Mouse (Mus musculus) limb, embryonic 10.5 days (tissue): ENCODE measurements around the gene Tanc1. TPM values are rescaled to one million over a fixed set of nuclear protein-coding genes. Genes with fewer than 3 reads are reported as not detected.

Source experiments
- DNase-seq: peaks from one replicate; pipeline ENCODE4 v3.0.0-alpha.2; 2017; ENCODE audit warnings: low spot score
- H3K27ac ChIP-seq: fragments of 300-500 bp; sonication (generic); 2 replicates; pipeline ENCODE4 v1.5.1; 2016; ENCODE audit warnings: mild to moderate bottlenecking
- H3K27me3 ChIP-seq: fragments of 300-500 bp; sonication (generic); 2 replicates; pipeline ENCODE4 v1.6.1; 2016; ENCODE audit warnings: low read depth, mild to moderate bottlenecking; ENCODE audit not compliant: poor library complexity, severe bottlenecking
- H3K36me3 ChIP-seq: fragments of 300-500 bp; sonication (generic); 2 replicates; pipeline ENCODE4 v1.6.1; 2016; ENCODE audit warnings: mild to moderate bottlenecking, moderate library complexity
- H3K4me1 ChIP-seq: fragments of 300-500 bp; sonication (generic); 2 replicates; pipeline ENCODE4 v1.6.1; 2016
- H3K4me3 ChIP-seq: fragments of 300-500 bp; sonication (generic); 2 replicates; pipeline ENCODE4 v1.5.1; 2016; ENCODE audit warnings: mild to moderate bottlenecking, moderate library complexity
- H3K9me3 ChIP-seq: fragments of 300-500 bp; sonication (generic); replicated peaks from 2 replicates; pipeline ENCODE4 v1.6.1; 2016; ENCODE audit warnings: mild to moderate bottlenecking
- WGBS: fragments of 180-500 bp; shearing (Covaris S2); methylation state at CpG from one replicate; pipeline ENCODE4 v1.1.7; 2016; 5-methylcytosine and 5-hydroxymethylcytosine counted together
- polyA plus RNA-seq: library from polyadenylated mRNA; unstranded; fragments of >200 nt; fragmentation: Nextera tagmentation; extraction: Ambion mirVana; gene quantifications from 2 replicates; pipeline ENCODE4 v1.2.1, GENCODE M21; 2016

Tanc1 gene
- polyA plus RNA-seq, 1 experiment from 2014 or later, result 85.4 TPM

DNA sequence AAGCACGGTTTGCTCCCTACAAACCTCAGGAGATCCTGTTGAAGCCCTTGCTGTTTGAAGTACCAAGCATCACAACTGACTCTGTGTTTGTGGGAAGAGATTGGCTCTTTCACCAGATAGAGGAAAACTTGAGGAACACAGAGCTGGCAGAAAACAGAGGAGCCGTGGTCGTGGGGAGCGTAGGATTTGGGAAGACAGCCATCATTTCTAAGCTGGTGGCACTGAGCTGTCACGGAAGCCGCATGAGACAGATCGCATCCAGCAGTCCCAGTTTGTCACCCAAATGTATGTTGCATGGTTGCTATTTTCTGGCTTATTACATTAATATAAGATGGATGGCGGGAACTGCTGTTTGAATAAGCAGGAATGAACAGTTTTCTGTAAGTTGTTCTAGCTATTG, 179.8 kb downstream of the Tanc1 start:
- Histone ChIP-seq H3K4me3 (no peak overlapping the region), H3K27ac (no peak overlapping the region), H3K36me3 (peaks cover 91% of the 10 kb centered on the region), H3K9me3 (no peaks in the 10 kb centered on the region), H3K4me1 (no peaks in the 10 kb centered on the region), H3K27me3 (no peaks in the 10 kb centered on the region)
- 93% methylated on average over 8 of the region's 8 CpGs for WGBS
- DNase-seq, result no peak

DNA sequence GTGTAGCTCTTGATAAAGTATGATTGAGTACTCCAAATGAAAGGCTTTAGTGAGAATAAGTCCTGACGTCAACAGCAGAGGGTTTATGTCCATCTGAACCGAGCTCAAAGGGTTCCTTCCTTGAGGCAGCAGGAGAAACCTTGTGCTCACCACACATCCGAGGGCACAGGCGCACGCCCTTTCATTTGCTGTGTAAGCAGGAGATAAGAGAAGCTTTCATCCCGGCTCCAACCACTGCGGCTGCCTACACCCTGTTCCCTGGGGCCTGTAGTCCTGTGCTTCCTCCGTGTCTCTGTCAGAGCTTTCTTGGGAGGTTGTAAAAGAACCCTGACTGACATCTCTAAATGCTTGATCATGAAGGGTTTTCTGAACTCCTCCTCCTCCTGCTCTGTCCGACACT, 181.5 kb downstream of the Tanc1 start:
- Histone ChIP-seq H3K36me3 (peaks cover 91% of the 10 kb centered on the region), H3K27me3 (no peaks in the 10 kb centered on the region)

DNA sequence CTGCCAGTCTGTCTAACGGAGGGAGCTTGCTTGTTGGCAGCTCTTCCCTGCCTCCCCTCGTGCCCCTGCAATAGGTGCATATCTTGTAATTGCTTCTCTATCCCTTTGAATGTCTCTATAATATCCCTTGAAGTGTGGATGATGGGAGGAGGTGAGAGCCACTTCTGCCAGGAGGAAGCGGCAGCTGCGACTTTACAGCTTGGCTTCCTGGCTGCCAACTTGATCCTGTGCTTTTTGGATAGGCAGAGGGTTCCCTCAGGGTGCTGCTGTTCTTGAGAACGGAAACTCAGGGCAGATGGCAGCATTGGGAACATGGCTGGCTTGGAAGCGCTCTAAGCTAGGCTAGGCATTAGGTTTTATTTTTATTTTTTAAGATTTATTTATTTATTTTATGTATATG, 183.0 kb downstream of the Tanc1 start:
- Histone ChIP-seq H3K4me3 (no peak overlapping the region), H3K27me3 (no peaks in the 10 kb centered on the region), H3K4me1 (0 out of 2 replicates have a peak, but pooled peaks cover 3% of the 10 kb centered on the region), H3K9me3 (no peaks in the 10 kb centered on the region), H3K27ac (no peak overlapping the region), H3K36me3 (peaks cover 95% of the 10 kb centered on the region)
- DNase-seq, result no peak
- 90% methylated on average over 6 of the region's 6 CpGs for WGBS

More for the DNA sequence above, 181.5 kb downstream of the Tanc1 start:
- no peak overlapping the region for H3K4me3 ChIP-seq
- H3K27ac ChIP-seq, result no peak overlapping the region; the same call in 1 of the 2 replicates
- 66% methylated on average over 9 of the region's 9 CpGs for WGBS
- no peak for DNase-seq
- H3K4me1 ChIP-seq, result no peaks in the 10 kb centered on the region
- no peaks in the 10 kb centered on the region for H3K9me3 ChIP-seq

DNA sequence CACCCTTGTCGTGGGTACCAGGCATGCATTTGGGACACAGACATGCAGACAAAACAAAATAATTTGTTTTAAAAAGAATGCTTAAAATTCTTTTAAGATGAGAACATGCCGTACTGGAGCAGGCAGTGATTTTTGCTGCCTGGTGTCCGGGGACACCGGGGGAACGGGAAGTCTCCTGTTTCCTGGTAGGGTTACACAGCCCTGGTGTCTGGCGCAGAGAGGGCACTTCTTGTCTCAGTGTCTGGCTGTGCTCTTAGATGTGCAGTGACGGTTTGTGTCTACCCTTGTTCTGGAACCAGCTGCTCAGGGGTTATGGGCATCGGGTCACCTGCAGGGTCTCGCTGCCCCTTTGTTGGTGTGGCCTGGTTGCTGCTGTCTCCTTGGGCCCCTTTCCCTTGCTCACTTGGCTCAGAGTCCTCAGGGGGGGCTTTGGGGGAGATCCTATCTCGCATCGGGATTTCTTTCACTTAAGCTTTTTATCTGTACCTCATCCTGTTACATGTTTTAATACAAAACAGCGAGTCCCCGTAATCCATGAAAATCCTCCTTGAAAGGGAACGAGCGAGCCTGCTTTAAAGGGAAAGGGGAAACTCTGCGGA, 187.2 kb downstream of the Tanc1 start:
- Histone ChIP-seq H3K27ac (no peak overlapping the region), H3K27me3 (no peaks in the 10 kb centered on the region), H3K9me3 (no peaks in the 10 kb centered on the region), H3K36me3 (peaks cover 100% of the 10 kb centered on the region), H3K4me3 (no peak overlapping the region), H3K4me1 (0 out of 2 replicates have a peak, but pooled peaks cover 3% of the 10 kb centered on the region)
- no peak for DNase-seq
- 89% methylated on average over 16 of the region's 16 CpGs for WGBS

DNA sequence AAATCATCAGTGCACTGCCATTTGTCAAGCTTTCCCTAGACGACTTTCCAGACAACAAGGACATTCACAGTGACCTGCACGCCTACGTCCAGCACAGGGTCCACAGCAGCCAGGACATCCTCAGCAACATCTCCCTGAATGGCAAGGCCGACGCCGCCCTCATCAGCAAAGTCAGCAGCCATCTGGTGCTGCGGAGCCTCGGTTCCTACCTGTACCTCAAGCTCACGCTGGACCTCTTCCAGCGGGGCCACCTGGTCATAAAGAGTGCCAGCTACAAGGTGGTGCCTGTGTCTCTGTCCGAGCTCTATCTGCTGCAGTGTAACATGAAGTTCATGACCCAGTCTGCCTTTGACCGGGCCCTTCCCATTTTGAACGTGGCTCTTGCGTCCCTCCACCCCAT, 187.7 kb downstream of the Tanc1 start:
- WGBS, result 81% methylated on average over 14 of the region's 14 CpGs
- peaks cover 100% of the 10 kb centered on the region for H3K36me3 ChIP-seq
- no peaks in the 10 kb centered on the region for H3K9me3 ChIP-seq
- H3K4me1 ChIP-seq, result 0 out of 2 replicates have a peak, but pooled peaks cover 3% of the 10 kb centered on the region
- H3K27ac ChIP-seq, result no peak overlapping the region
- no peaks in the 10 kb centered on the region for H3K27me3 ChIP-seq
- no peak overlapping the region for H3K4me3 ChIP-seq
- no peak for DNase-seq

DNA sequence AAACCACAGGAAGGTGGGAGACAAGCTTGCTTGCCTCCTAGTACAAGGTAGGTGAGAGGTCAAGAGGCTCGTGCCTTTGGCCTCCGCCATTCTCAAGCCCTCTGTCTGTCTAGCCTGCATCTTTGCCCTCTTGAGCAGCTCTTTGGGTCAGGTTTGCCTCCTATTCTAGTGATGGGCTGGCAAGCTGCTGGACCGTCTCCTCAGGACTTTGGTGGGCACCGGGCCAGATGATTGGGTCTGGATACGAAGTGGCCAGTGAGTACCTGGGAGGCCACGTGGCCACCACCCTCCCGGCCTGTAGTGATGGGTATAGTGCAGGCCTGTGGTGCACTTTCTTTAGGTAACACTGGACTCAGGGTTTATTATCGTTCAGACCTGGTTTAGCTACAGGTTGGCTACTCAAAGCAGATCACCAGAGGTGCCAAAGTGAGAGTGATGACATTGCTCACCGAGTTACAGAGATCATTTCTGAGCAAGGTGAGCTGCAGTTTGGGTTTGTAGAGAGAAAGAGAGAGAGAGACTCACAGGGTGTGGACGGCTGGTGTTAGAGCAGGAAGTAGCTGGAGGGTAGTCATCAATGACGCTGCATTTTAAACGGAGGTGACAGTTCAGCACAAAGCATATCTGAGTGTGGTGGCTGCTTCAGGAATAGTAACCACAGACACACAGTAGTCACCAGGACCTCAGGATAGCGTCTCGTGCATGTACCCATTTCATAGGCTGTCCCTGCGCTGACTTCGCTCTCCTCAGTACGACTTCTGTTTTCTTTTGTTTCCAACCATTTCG, 188.8 kb downstream of the Tanc1 start:
- WGBS, result 92% methylated on average over 18 of the region's 18 CpGs
- peaks cover 100% of the 10 kb centered on the region for H3K36me3 ChIP-seq
- no peak overlapping the region for H3K27ac ChIP-seq

DNA sequence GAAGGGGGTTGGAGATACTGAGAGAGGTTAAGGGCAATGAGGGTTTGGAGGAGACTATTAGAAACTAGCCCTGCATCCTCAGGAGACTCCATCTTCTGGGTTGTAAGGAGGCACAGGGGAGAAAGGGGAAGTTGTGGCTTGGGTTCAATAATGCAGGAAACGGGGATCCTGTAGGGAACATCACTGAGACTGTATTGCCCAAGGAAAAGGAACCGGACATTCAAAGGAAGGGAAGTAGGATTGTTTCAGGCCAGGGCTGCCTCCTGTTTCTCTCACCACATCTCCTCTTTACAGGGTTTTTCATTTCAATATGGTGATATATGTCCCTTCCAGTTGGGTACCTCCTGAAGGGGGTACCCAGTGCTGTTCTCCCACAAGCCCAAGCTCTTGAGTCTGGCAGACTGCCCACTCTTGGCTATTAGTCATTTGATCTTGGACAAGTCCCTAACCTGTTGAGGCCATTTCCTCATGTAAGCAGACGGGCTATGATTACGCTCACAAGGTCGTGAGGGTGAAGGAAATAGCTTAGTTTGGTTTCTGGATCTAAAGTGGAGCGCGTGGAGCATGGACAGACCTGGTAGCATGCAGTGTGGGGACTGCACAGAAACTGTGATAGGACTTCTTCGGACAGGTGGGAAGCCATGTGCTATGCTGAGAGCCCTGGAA, 191.0 kb downstream of the Tanc1 start:
- no peak for DNase-seq
- 0 out of 2 replicates have a peak, but pooled peaks cover 3% of the 10 kb centered on the region for H3K4me1 ChIP-seq
- no peak overlapping the region for H3K27ac ChIP-seq
- H3K27me3 ChIP-seq, result no peaks in the 10 kb centered on the region
- no peak overlapping the region for H3K4me3 ChIP-seq
- H3K9me3 ChIP-seq, result no peaks in the 10 kb centered on the region
- H3K36me3 ChIP-seq, result peaks cover 100% of the 10 kb centered on the region
- WGBS, result 92% methylated on average over 8 of the region's 8 CpGs

More for the DNA sequence above, 188.8 kb downstream of the Tanc1 start:
- DNase-seq, result no peak
- Histone ChIP-seq H3K4me1 (0 out of 2 replicates have a peak, but pooled peaks cover 3% of the 10 kb centered on the region), H3K27me3 (no peaks in the 10 kb centered on the region), H3K9me3 (no peaks in the 10 kb centered on the region), H3K4me3 (no peak overlapping the region)

DNA sequence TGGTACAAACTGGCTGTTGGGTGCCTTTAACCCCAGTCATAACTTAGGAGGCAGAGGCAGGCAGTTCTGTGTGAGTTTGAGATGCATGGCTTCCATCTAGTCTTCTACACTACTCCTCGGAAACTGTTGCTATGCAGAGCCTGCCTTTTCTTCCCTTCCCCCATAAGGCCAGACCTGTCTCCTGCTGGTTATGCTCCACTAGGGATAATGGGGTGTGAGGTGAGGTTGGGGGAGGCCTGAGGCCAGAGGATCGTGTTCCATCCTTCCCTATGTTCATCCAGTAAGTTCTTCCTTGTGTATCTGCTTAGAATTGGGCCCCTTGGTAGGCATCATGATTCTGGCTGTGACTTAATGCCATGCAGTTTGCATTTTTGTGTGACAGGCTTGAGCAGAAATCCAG, 193.8 kb downstream of the Tanc1 start:
- no peak overlapping the region for H3K4me3 ChIP-seq
- peaks cover 99% of the 10 kb centered on the region for H3K36me3 ChIP-seq
- H3K4me1 ChIP-seq, result no peaks in the 10 kb centered on the region
- DNase-seq, result no peak
- no peaks in the 10 kb centered on the region for H3K9me3 ChIP-seq
- H3K27ac ChIP-seq, result no peak overlapping the region
- 55% methylated on average over 2 of the region's 2 CpGs for WGBS
- H3K27me3 ChIP-seq, result no peaks in the 10 kb centered on the region

DNA sequence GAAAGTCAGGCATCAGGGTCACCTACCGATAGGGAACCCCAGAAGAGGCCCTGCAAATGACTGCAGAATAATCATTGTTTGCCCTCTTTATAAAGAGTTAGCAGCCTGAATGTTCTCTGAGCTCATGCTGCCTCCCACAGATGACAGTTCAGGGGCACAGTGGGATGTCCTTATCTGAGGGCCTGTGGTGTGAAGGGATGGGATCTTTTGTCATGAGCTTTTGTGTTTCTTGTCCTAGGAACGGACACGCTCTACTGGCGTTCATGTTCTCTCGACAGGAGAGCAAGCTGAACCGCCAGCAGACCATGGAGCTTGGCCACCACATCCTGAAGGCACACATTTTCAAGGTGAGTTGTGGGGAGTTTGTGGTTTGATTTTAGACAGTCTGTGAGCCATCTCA, 194.2 kb downstream of the Tanc1 start:
- no peak overlapping the region for H3K4me3 ChIP-seq
- H3K4me1 ChIP-seq, result no peaks in the 10 kb centered on the region
- H3K36me3 ChIP-seq, result peaks cover 99% of the 10 kb centered on the region
- 82% methylated on average over 6 of the region's 6 CpGs for whole genome bisulfite sequencing
- DNase-seq, result no peak
- no peak overlapping the region for H3K27ac ChIP-seq
- H3K9me3 ChIP-seq, result no peaks in the 10 kb centered on the region
- H3K27me3 ChIP-seq, result no peaks in the 10 kb centered on the region

DNA sequence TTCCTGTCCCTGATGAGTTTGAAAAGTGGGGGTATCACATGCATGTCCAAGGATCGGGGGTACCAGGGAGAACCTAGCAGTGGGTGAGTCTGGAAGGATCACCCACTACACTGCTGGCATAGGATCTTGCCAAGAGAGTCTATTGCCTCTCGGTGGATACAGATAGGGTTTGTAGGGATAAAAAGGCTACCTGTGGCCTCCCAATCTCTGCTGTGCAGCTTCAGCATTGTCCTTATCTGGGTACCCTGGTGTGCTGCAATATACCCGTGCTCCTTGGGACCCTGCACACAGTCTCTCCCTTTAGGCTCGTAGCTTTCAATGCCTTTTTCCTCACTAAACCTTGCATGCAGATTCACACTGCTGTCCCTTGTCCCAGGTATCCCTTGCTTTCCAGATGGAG, 196.8 kb downstream of the Tanc1 start:
- WGBS, result 91% methylated on average over 4 of the region's 4 CpGs
- H3K9me3 ChIP-seq, result no peaks in the 10 kb centered on the region
- H3K4me1 ChIP-seq, result no peaks in the 10 kb centered on the region
- H3K27ac ChIP-seq, result no peak overlapping the region
- peaks cover 99% of the 10 kb centered on the region for H3K36me3 ChIP-seq
- no peaks in the 10 kb centered on the region for H3K27me3 ChIP-seq
- no peak overlapping the region for H3K4me3 ChIP-seq
- no peak for DNase-seq

DNA sequence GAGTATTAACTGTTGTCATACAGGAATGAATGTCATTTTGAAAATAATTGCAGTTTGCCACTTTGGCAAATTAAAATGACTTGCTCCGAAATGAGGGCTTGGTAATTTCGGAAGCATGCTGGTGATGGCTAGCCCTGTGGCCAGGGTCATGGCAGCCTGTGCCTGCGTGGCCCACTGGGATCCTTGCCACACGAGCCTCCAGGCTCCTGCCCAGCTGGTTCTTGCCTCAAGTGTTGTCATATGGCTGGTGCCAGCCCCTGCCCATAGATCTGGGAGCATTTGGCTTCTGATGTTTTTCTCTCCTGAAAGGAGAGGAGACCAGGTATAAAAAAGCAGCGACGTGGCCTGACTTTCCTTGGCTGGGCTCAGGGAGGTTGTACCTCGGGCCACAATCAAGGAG, 198.2 kb downstream of the Tanc1 start:
- H3K27ac ChIP-seq, result no peak overlapping the region
- 89% methylated on average over 7 of the region's 7 CpGs for WGBS
- H3K4me1 ChIP-seq, result no peaks in the 10 kb centered on the region
- peaks cover 98% of the 10 kb centered on the region for H3K36me3 ChIP-seq
- no peaks in the 10 kb centered on the region for H3K9me3 ChIP-seq
- no peak for DNase-seq
- no peak overlapping the region for H3K4me3 ChIP-seq
- no peaks in the 10 kb centered on the region for H3K27me3 ChIP-seq

DNA sequence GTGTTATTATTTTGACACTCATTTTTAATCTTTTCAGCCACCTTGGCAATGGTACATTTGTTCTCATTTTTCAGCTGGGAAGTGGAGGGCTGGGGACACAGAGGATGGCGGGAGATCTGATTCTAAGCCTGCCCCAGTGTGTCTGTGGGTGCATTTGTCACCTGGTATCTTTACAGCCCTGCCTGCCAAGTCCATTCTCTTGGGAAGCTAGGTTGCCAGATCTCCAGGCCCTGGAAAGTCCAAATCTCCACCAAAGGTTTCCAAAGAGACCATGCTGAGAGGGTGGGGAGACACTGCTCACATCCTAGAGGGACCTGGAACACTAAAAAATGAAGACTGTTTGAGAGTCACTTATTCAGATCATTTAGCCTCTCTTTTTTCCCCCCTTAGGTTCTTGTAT, 199.4 kb downstream of the Tanc1 start:
- Histone ChIP-seq H3K27ac (no peak overlapping the region), H3K36me3 (peaks cover 98% of the 10 kb centered on the region), H3K4me3 (no peak overlapping the region), H3K4me1 (no peaks in the 10 kb centered on the region), H3K9me3 (no peaks in the 10 kb centered on the region), H3K27me3 (no peaks in the 10 kb centered on the region)
- 93% methylated on average over 1 of the region's 1 CpGs for WGBS
- DNase-seq, result no peak

DNA sequence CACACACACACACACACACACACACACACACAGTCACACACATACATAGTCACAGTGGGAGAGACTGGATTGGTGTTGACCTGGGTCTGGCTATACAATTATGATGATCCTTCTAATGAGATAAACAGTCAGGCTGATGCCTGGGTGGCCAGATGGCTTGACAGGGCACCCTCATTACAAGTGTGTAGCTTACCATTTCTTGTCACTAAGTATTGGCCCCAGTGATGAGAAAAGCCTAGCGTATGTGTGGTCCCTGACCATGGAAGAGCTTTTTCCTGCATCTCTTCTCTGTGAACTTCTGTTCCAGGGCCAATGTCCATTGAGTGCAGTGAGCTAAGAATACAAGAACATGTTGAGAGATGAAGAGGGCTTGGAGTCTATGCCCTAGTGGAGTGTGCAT, 200.8 kb downstream of the Tanc1 start:
- Histone ChIP-seq H3K27ac (no peak overlapping the region), H3K4me1 (no peaks in the 10 kb centered on the region), H3K36me3 (peaks cover 98% of the 10 kb centered on the region), H3K4me3 (no peak overlapping the region), H3K9me3 (no peaks in the 10 kb centered on the region), H3K27me3 (no peaks in the 10 kb centered on the region)
- WGBS, result 92% methylated on average over 1 of the region's 1 CpGs
- DNase-seq, result no peak
